Mouse (Mus musculus) kidney, adult 9 months (tissue): Measurements from ENCODE around the gene Fmo5.
A peak's percentile ranks its signal among the peaks of the same experiment; 100 is the strongest.

Source experiments
- DNase-seq: peaks from one replicate; pipeline ENCODE4 v3.0.0; 2022

The Fmo5 gene

GRCm38 (mm10) chr3:97682159-97682502, 53.5 kb downstream of the Fmo5 start:
- DNase-seq, result no peak

- DNase-seq, result no peak
Measured at GRCm38 (mm10) chr3:97682576-97682975, 54.0 kb downstream of the Fmo5 start.

- peak; percentile 31 for DNase-seq
Measured at GRCm38 (mm10) chr3:97683560-97684195, 55.1 kb downstream of the Fmo5 start.

- DNase-seq, result no peak
Measured at GRCm38 (mm10) chr3:97686372-97687117, 57.9 kb downstream of the Fmo5 start.

GRCm38 (mm10) chr3:97689289-97689688, 60.7 kb downstream of the Fmo5 start:
- DNase-seq, result no peak

- peak; percentile 66 for DNase-seq
Measured at GRCm38 (mm10) chr3:97690590-97690989, 62.0 kb downstream of the Fmo5 start.

GRCm38 (mm10) chr3:97691443-97692017, 62.9 kb downstream of the Fmo5 start:
- no peak for DNase-seq

GRCm38 (mm10) chr3:97693806-97694205, 65.2 kb downstream of the Fmo5 start:
- no peak for DNase-seq

GRCm38 (mm10) chr3:97696866-97697265, 68.3 kb downstream of the Fmo5 start:
- DNase-seq, result no peak

- peak; percentile 68 for DNase-seq
Measured at GRCm38 (mm10) chr3:97697291-97697690, 68.7 kb downstream of the Fmo5 start.

GRCm38 (mm10) chr3:97699061-97699460, 70.5 kb downstream of the Fmo5 start:
- no peak for DNase-seq

GRCm38 (mm10) chr3:97701198-97701597, 72.6 kb downstream of the Fmo5 start:
- no peak for DNase-seq

GRCm38 (mm10) chr3:97702448-97703080, 74.0 kb downstream of the Fmo5 start:
- no peak for DNase-seq
